Mouse (Mus musculus): Measurements from ENCODE around the gene Tbccd1.

DNA sequence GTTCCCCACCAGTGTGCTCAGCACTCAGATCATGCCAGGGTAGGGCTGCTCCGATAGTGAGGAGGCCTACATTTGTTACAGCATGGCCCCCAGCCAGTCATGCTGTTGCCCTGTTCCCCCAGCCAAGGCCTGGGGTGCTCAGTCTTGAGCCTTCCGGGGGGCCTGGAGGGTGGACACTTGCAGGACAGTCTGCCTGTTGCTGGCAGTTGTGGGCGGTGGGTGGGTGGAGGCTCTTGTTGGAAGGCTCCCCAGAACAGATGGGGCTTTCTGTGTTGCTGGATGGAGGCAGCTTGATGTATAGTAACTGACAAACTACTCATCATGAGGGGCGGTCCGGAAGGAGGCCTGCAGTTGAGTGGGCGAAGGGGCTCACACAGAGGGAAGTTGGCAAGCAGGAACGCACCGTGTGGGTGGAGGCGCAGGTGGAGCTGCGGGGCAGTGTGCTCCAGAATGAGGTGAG lies 67.5 kb downstream of the Tbccd1 start:
- TF ChIP-seq CTCF (IDR thresholded peaks at IDR 0.05; ENCODE audit: low read depth, low read length) (no peak), POLR2A (IDR thresholded peaks at IDR 0.05; ENCODE audit: extremely low read depth, insufficient read depth, low read length) (no peak)
